Mouse (Mus musculus): ENCODE data around the gene Rela. TPM values are rescaled to one million over a fixed set of nuclear protein-coding genes. Genes with fewer than 3 reads are reported as not detected.

Rela gene
- polyA plus RNA-seq, 1 experiment from 2014 or later, result 31.6 TPM

DNA sequence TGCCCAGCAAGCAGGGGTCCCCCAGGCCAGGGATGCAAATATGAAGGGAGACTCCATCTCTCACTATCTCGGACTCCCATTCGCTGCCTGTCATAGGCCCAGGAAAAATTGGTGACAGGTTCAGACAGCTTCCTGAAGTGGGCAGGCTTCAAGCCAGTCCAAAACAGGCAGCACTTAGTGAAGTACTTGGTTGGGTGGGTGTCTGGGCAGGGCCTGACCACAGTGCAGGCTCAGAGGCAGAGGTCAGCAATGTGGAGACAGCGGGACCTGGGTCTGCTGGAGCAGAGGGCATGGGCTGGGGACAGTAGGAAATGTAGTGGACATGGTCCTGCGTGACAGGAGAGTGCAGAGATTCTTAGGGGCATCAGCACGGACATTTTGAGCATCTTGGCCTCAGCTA lies 54.3 kb downstream of the Rela start:
- peak overlapping the region; percentile 77; the same call in 1 of the 2 replicates for H3K9ac ChIP-seq (replicated peaks)
- WGBS, result 89% methylated on average over 5 of the region's 5 CpGs
- peaks cover 22% of the 10 kb centered on the region for H3K36me3 ChIP-seq
- H3K4me1 ChIP-seq, result peaks cover 75% of the 10 kb centered on the region
- no peak for ATAC-seq (ENCODE audit: low FRiP score)
- no peaks in the 10 kb centered on the region for H3K27me3 ChIP-seq (replicated peaks)
- peak overlapping the region; percentile 95 for H3K4me2 ChIP-seq
- no peaks in the 10 kb centered on the region for H3K9me3 ChIP-seq (replicated peaks)
- H3K27ac ChIP-seq (replicated peaks), result peak overlapping the region; percentile 48
- H3K4me3 ChIP-seq (replicated peaks), result peak overlapping the region; percentile 86

DNA sequence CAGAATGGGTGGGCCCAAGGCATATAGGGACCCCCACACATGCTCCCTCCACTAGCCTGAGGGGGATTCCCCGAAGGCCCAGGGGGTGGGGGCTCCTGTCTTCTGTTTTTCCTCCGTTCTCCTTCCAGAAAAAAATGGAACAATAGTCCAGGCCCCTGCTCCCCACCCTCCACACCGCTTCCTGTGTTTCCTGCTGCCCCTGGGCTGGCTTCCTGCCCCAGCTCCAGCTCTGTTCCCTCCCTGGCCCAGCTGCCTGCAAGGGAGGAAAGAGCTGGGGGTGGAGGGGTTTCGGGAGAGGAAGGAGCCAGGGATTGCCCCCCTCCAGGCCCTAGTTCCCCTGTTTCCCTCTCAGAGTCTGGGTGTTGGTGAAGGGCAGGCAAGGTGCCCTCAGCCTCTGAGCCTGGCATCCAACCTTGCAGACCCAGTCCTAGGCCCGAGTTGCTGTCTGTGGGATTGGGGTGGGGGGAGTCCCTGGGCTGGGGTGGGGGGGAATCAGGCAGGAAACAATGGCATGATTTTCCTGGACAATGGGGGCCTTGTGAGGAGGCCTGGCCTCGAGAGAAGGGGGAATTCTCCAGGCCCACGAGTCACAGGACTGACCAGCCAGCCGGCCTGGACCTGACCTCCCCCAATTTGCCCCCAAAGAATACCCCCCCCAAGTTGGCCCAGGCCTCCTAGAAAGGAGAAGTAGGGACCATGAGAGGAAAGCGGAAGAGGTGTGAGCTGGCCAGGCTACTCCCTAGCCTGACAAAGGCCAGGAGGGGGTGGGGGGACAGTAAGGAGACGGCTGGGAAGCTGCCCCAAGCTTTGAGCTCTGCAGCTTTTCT lies 55.0 kb downstream of the Rela start:
- H3K27ac ChIP-seq (replicated peaks), result peak overlapping the region; percentile 48
- H3K4me1 ChIP-seq, result peaks cover 71% of the 10 kb centered on the region

DNA sequence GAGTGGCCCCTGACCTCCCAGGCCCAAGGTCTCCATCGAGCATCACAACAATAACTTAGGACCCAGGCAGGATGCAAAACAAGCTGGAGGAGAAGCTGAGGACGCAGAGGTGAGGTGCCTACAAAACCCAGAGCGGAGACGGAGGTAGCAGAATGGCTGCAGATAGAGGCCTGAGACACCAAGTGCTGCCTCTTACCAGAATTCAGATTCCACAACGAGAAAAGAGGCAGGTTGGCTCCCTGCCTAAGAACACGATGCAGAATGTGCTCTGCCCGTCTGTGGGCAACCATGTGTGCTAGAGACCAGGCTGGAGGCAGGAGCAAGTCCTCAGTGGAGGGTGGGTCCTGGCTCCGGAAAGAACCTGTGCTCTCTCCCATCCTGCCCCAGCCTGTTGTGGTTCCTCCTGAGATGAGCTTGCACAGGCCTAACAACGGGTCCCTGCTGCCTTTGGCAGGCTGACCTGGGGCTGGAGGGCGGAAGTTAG lies 55.7 kb downstream of the Rela start:
- peaks cover 64% of the 10 kb centered on the region for H3K4me1 ChIP-seq

More for the DNA sequence above, 55.0 kb downstream of the Rela start:
- Histone ChIP-seq H3K9me3 (replicated peaks) (no peaks in the 10 kb centered on the region), H3K9ac (replicated peaks) (peak overlapping the region; percentile 77; the same call in 1 of the 2 replicates), H3K36me3 (peaks cover 29% of the 10 kb centered on the region), H3K4me3 (replicated peaks) (peak overlapping the region; percentile 86; the same call in 1 of the 2 replicates), H3K27me3 (replicated peaks) (no peaks in the 10 kb centered on the region), H3K4me2 (peak overlapping the region; percentile 95)
- ATAC-seq (ENCODE audit: low FRiP score), result no peak
- WGBS, result 66% methylated on average over 10 of the region's 10 CpGs

DNA sequence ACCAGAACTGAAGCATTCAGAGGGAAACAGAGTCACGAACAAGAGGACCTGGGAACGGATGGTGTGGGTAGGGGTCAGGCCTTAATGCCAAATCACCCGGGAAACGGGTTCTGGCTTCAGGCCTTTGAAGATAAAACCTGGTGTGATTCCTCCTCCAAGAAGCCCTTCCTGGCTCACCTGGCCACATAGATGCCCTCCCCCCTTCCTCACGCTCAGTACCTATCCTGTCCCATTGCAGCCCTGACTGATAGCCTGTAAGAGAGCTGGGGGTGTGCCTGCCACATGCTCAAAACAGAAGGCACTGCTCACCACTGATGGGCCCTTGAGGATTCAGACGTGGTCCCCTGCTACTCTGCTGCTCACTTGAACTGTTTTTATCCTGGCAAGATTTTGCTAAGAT lies 56.5 kb downstream of the Rela start:
- 89% methylated on average over 6 of the region's 6 CpGs for WGBS
- no peak for ATAC-seq (ENCODE audit: low FRiP score)
- no peaks in the 10 kb centered on the region for H3K9me3 ChIP-seq (replicated peaks)
- no peak overlapping the region for H3K4me3 ChIP-seq (replicated peaks)
- H3K27ac ChIP-seq (replicated peaks), result no peak overlapping the region
- peaks cover 44% of the 10 kb centered on the region for H3K36me3 ChIP-seq
- H3K4me2 ChIP-seq, result peak overlapping the region; percentile 95; the same call in 1 of the 2 replicates
- H3K4me1 ChIP-seq, result peaks cover 63% of the 10 kb centered on the region
- no peaks in the 10 kb centered on the region for H3K27me3 ChIP-seq (replicated peaks)
- 0 out of 2 replicates have a peak overlapping the region, but pooled peaks have one; percentile 20 for H3K9ac ChIP-seq (replicated peaks)

More for the DNA sequence above, 55.7 kb downstream of the Rela start:
- peak overlapping the region; percentile 48; the same call in 1 of the 2 replicates for H3K27ac ChIP-seq (replicated peaks)
- peaks cover 36% of the 10 kb centered on the region for H3K36me3 ChIP-seq
- peak overlapping the region; percentile 95 for H3K4me2 ChIP-seq
- H3K9me3 ChIP-seq (replicated peaks), result no peaks in the 10 kb centered on the region
- H3K9ac ChIP-seq (replicated peaks), result no peak overlapping the region; the same call in 1 of the 2 replicates
- H3K4me3 ChIP-seq (replicated peaks), result no peak overlapping the region
- H3K27me3 ChIP-seq (replicated peaks), result no peaks in the 10 kb centered on the region
- WGBS, result 84% methylated on average over 10 of the region's 10 CpGs
- no peak for ATAC-seq (ENCODE audit: low FRiP score)

DNA sequence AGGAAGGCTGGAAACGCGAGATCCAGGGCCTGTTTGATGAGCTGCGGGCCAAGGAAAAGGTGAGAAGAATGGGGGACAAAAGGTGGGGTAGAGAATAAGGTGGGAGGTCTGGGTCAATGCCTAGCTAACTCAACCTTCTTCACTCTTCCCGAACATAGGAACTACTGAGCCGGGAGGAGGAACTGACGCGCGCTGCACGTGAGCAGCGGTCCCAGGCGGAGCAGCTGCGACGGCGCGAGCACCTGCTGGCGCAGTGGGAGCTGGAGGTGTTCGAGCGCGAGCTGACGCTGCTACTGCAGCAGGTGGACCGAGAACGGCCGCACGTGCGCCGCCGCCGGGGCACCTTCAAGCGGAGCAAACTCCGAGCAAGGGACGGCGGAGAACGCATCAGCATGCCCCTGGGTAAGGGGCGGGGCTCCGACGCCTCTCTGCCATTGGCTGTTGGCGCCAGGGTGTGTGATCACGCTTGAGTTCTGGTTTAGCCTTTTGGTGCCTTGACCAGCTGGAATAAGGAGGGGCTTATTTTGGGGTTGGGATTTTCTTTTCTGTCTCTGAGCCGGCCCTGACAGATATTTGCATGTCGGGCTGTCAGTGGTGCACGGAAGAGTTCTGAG lies 58.7 kb downstream of the Rela start:
- no peak for ATAC-seq (ENCODE audit: low FRiP score)
- H3K4me3 ChIP-seq (replicated peaks), result peak overlapping the region; percentile 29
- 16% methylated on average over 41 of the region's 41 CpGs for WGBS
- H3K9ac ChIP-seq (replicated peaks), result no peak overlapping the region
- no peaks in the 10 kb centered on the region for H3K9me3 ChIP-seq (replicated peaks)
- H3K4me1 ChIP-seq, result peaks cover 44% of the 10 kb centered on the region
- H3K27ac ChIP-seq (replicated peaks), result no peak overlapping the region
- H3K4me2 ChIP-seq, result peak overlapping the region; percentile 53
- H3K36me3 ChIP-seq, result peaks cover 66% of the 10 kb centered on the region
- no peaks in the 10 kb centered on the region for H3K27me3 ChIP-seq (replicated peaks)

Small RNAs within 50 kb of the gene (microRNA-seq; reads per million reads assigned to microRNA genes)
- gene Mir6987, result not detected

Other genes starting within 250 kb of the Rela start
- 66.5 and 72.8 TPM in 2 replicates for gene Sart1, start 248.8 kb upstream of the Rela start, polyA plus RNA-seq (2015; fragmentation: Nextera tagmentation; extraction: Ambion mirVana)
- 0.59 TPM in 1 of 2 replicates, not detected in the other for gene Tsga10ip, start 235.0 kb upstream of the Rela start, polyA plus RNA-seq (2015; fragmentation: Nextera tagmentation; extraction: Ambion mirVana)
- gene Drap1, start 212.5 kb upstream of the Rela start, polyA plus RNA-seq (2015; fragmentation: Nextera tagmentation; extraction: Ambion mirVana), result 300 and 329 TPM in 2 replicates
- gene AI837181, start 212.3 kb upstream of the Rela start, polyA plus RNA-seq (2015; fragmentation: Nextera tagmentation; extraction: Ambion mirVana), result 84.7 and 87.3 TPM in 2 replicates
- 0.45 TPM in 1 of 2 replicates, not detected in the other for gene Fosl1, start 189.9 kb upstream of the Rela start, polyA plus RNA-seq (2015; fragmentation: Nextera tagmentation; extraction: Ambion mirVana)
- gene Ccdc85b, start 179.6 kb upstream of the Rela start, polyA plus RNA-seq (2015; fragmentation: Nextera tagmentation; extraction: Ambion mirVana), result 12.6 and 15.0 TPM in 2 replicates
- 151 and 154 TPM in 2 replicates for gene Fibp, start 176.9 kb upstream of the Rela start, polyA plus RNA-seq (2015; fragmentation: Nextera tagmentation; extraction: Ambion mirVana)
- 4.5 and 9.0 TPM in 2 replicates for gene Ctsw, start 169.0 kb upstream of the Rela start, polyA plus RNA-seq (2015; fragmentation: Nextera tagmentation; extraction: Ambion mirVana)
- gene Efemp2, start 163.5 kb upstream of the Rela start, polyA plus RNA-seq (2015; fragmentation: Nextera tagmentation; extraction: Ambion mirVana), result 54.0 and 62.6 TPM in 2 replicates
- 48.0 and 48.4 TPM in 2 replicates for gene Mus81, start 149.1 kb upstream of the Rela start, polyA plus RNA-seq (2015; fragmentation: Nextera tagmentation; extraction: Ambion mirVana)
- gene Cfl1, start 147.0 kb upstream of the Rela start, polyA plus RNA-seq (2015; fragmentation: Nextera tagmentation; extraction: Ambion mirVana), result 3,233 and 3,320 TPM in 2 replicates
- 0.20 and 0.42 TPM in 2 replicates for gene 1700020D05Rik, start 133.7 kb upstream of the Rela start, polyA plus RNA-seq (2015; fragmentation: Nextera tagmentation; extraction: Ambion mirVana)
- 82.1 and 103 TPM in 2 replicates for gene Snx32, start 126.9 kb upstream of the Rela start, polyA plus RNA-seq (2015; fragmentation: Nextera tagmentation; extraction: Ambion mirVana)
- gene Ovol1, start 76.8 kb upstream of the Rela start, polyA plus RNA-seq (2015; fragmentation: Nextera tagmentation; extraction: Ambion mirVana), result 0.06 and 2.0 TPM in 2 replicates
- gene Ap5b1, start 69.5 kb upstream of the Rela start, polyA plus RNA-seq (2015; fragmentation: Nextera tagmentation; extraction: Ambion mirVana), result 2.7 and 4.7 TPM in 2 replicates
- gene Rnaseh2c, start 35.6 kb upstream of the Rela start, polyA plus RNA-seq (2015; fragmentation: Nextera tagmentation; extraction: Ambion mirVana), result 68.2 and 81.5 TPM in 2 replicates
- gene Kat5, start 27.2 kb upstream of the Rela start, polyA plus RNA-seq (2015; fragmentation: Nextera tagmentation; extraction: Ambion mirVana), result 64.9 and 66.2 TPM in 2 replicates
- gene Sipa1, start 26.2 kb downstream of the Rela start, polyA plus RNA-seq (2015; fragmentation: Nextera tagmentation; extraction: Ambion mirVana), result 19.1 and 21.7 TPM in 2 replicates
- gene Map3k11, start 51.3 kb downstream of the Rela start, polyA plus RNA-seq (2015; fragmentation: Nextera tagmentation; extraction: Ambion mirVana), result 12.7 and 18.3 TPM in 2 replicates
- 21.0 and 23.4 TPM in 2 replicates for gene Pcnx3, start 51.4 kb downstream of the Rela start, polyA plus RNA-seq (2015; fragmentation: Nextera tagmentation; extraction: Ambion mirVana)
- 0.35 and 0.45 TPM in 2 replicates for gene Kcnk7, start 66.9 kb downstream of the Rela start, polyA plus RNA-seq (2015; fragmentation: Nextera tagmentation; extraction: Ambion mirVana)
- gene Ehbp1l1, start 88.8 kb downstream of the Rela start, polyA plus RNA-seq (2015; fragmentation: Nextera tagmentation; extraction: Ambion mirVana), result 15.9 and 18.6 TPM in 2 replicates
- gene Fam89b, start 92.2 kb downstream of the Rela start, polyA plus RNA-seq (2015; fragmentation: Nextera tagmentation; extraction: Ambion mirVana), result 122 and 138 TPM in 2 replicates
- gene Ltbp3, start 103.4 kb downstream of the Rela start, polyA plus RNA-seq (2015; fragmentation: Nextera tagmentation; extraction: Ambion mirVana), result 15.6 and 19.1 TPM in 2 replicates
- 81.6 and 83.1 TPM in 2 replicates for gene Scyl1, start 133.9 kb downstream of the Rela start, polyA plus RNA-seq (2015; fragmentation: Nextera tagmentation; extraction: Ambion mirVana)
- 13.8 and 23.4 TPM in 2 replicates for gene Frmd8, start 237.8 kb downstream of the Rela start, polyA plus RNA-seq (2015; fragmentation: Nextera tagmentation; extraction: Ambion mirVana)
- gene Slc25a45, start 240.3 kb downstream of the Rela start, polyA plus RNA-seq (2015; fragmentation: Nextera tagmentation; extraction: Ambion mirVana), result 2.0 and 3.9 TPM in 2 replicates